Mouse (Mus musculus) liver, embryonic 14 days (tissue): ENCODE data around the gene Gm21188. TPM values are rescaled to one million over a fixed set of nuclear protein-coding genes. Genes with fewer than 3 reads are reported as not detected.

Experiments used
- polyA plus RNA-seq: library from polyadenylated mRNA; depleted of rRNA; stranded (reverse); fragments of >200 nt; gene quantifications from 2 replicates; pipeline ENCODE4 v1.2.3, GENCODE M21; 2012; rRNA removed

Gm21188 gene
- 0.09 and 0.33 TPM in 2 replicates for polyA plus RNA-seq

DNA sequence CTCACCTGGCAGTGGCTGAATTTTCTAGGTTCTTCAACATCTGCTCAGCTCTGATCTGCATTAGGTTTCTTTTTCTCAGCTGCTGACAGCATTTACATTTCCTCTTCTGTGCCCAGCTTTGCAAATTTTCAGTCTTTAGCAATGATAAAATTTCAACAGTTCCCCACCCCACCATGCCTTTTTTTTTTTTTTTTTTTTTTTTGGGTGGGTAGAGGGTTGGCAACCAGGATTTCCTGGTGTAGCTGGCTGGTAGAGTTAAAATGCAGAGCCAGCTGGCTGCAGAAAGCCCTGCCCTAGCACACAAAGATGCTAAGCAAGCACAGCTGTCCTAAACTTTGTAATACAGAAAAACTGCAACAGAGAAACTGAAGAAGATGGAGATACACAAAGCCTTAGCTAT lies at the start of gene Gm21188:
Gm21188 (minus strand) TSS at position 110 of the 400 bp plus-strand sequence.

GRCm38 (mm10) chr13:120026911-120027310 lies 25.1 kb downstream of the Gm21188 start, which contains the start of gene Gm36079:
Gene Gm36079 (minus strand): TSS chr13:120027011.

Other genes starting within 250 kb of the Gm21188 start
- gene AF067063, start 222.0 kb downstream of the Gm21188 start, polyA plus RNA-seq, result not detected in 2 replicates
- gene D13Ertd608e, start 216.2 kb downstream of the Gm21188 start, polyA plus RNA-seq, result not detected in 2 replicates
- gene Tcstv1, start 157.4 kb downstream of the Gm21188 start, polyA plus RNA-seq, result not detected in 2 replicates
- gene Gm21761, start 122.9 kb downstream of the Gm21188 start, polyA plus RNA-seq, result not detected in 2 replicates
- gene B020031M17Rik, start 101.4 kb downstream of the Gm21188 start, polyA plus RNA-seq, result not detected in 2 replicates
- not detected in 2 replicates for gene Gm36079, start 25.2 kb downstream of the Gm21188 start, polyA plus RNA-seq
- gene Gm20767, start 88.1 kb upstream of the Gm21188 start, polyA plus RNA-seq, result not detected in 2 replicates
- not detected in 2 replicates for gene Gm21818, start 120.2 kb upstream of the Gm21188 start, polyA plus RNA-seq
- gene Gm21762, start 163.8 kb upstream of the Gm21188 start, polyA plus RNA-seq, result not detected in 2 replicates
- gene Gm21731, start 186.9 kb upstream of the Gm21188 start, polyA plus RNA-seq, result not detected in 2 replicates
- not detected in 2 replicates for gene AF067061, start 210.9 kb upstream of the Gm21188 start, polyA plus RNA-seq
- 0.18 and 0.58 TPM in 2 replicates for gene BC147527, start 248.2 kb upstream of the Gm21188 start, polyA plus RNA-seq